Mouse (Mus musculus): ENCODE data around the gene Gm11634. TPM values are rescaled to one million over a fixed set of nuclear protein-coding genes. Genes with fewer than 3 reads are reported as not detected.
A peak's percentile ranks its signal among the peaks of the same experiment; 100 is the strongest.

Gm11634 gene
- polyA plus RNA-seq, 1 experiment from 2014 or later: 0.15 TPM

GRCm38 (mm10) chr11:101553354-101553930 lies 45.6 kb downstream of the Gm11634 start:
- ATAC-seq (ENCODE audit: low read depth): no peak
- Histone ChIP-seq H3K9ac (ENCODE audit: low read depth, low read length) (peak overlapping the region; percentile 92), H3K9me3 (replicated peaks; ENCODE audit: control insufficient read depth, low read length) (no peaks in the 10 kb centered on the region), H3K4me3 (ENCODE audit: low read depth, low read length) (peak overlapping the region; percentile 85), H3K4me1 (ENCODE audit: control insufficient read depth, low read depth, low read length) (peaks cover 16% of the 10 kb centered on the region), H3K27ac (ENCODE audit: low read length) (peak overlapping the region; percentile 93), H3K4me2 (ENCODE audit: low read depth, low read length) (peak overlapping the region; percentile 77), H3K27me3 (ENCODE audit: control insufficient read depth, insufficient read depth, low read depth, low read length) (no peaks in the 10 kb centered on the region), H3K36me3 (ENCODE audit: control insufficient read depth, insufficient read depth) (peaks cover 5% of the 10 kb centered on the region)
- 3% methylated on average over 8 of the region's 8 CpGs for WGBS (ENCODE audit: insufficient replicate concordance)

GRCm38 (mm10) chr11:101552476-101553300 lies 46.4 kb downstream of the Gm11634 start:
- H3K9ac ChIP-seq (ENCODE audit: low read depth, low read length): peak overlapping the region; percentile 92
- no peaks in the 10 kb centered on the region for H3K9me3 ChIP-seq (replicated peaks; ENCODE audit: control insufficient read depth, low read length)
- no peaks in the 10 kb centered on the region for H3K27me3 ChIP-seq (ENCODE audit: control insufficient read depth, insufficient read depth, low read depth, low read length)
- H3K4me2 ChIP-seq (ENCODE audit: low read depth, low read length): peak overlapping the region; percentile 77
- peak overlapping the region; percentile 85 for H3K4me3 ChIP-seq (ENCODE audit: low read depth, low read length)
- peaks cover 12% of the 10 kb centered on the region for H3K36me3 ChIP-seq (ENCODE audit: control insufficient read depth, insufficient read depth)
- peaks cover 16% of the 10 kb centered on the region for H3K4me1 ChIP-seq (ENCODE audit: control insufficient read depth, low read depth, low read length)
- under 1% methylated on average over 37 of the region's 37 CpGs for WGBS (ENCODE audit: insufficient replicate concordance)
- H3K27ac ChIP-seq (ENCODE audit: low read length): peak overlapping the region; percentile 93
- ATAC-seq (ENCODE audit: low read depth): peak; percentile 93

- H3K9ac ChIP-seq (ENCODE audit: low read depth, low read length): peak within 1 kb of the TSS; percentile 92
- peak within 1 kb of the TSS; percentile 85 for H3K4me3 ChIP-seq (ENCODE audit: low read depth, low read length)
- peaks cover 14% of the 10 kb centered on the region for H3K4me1 ChIP-seq (ENCODE audit: control insufficient read depth, low read depth, low read length)
- WGBS (ENCODE audit: insufficient replicate concordance): under 1% methylated on average over 43 of the region's 43 CpGs
- peak within 1 kb of the TSS; percentile 77 for H3K4me2 ChIP-seq (ENCODE audit: low read depth, low read length)
- no peaks in the 10 kb centered on the region for H3K27me3 ChIP-seq (ENCODE audit: control insufficient read depth, insufficient read depth, low read depth, low read length)
- peak within 1 kb of the TSS; percentile 93 for H3K27ac ChIP-seq (ENCODE audit: low read length)
- ATAC-seq (ENCODE audit: low read depth): peak; percentile 65
- peaks cover 12% of the 10 kb centered on the region for H3K36me3 ChIP-seq (ENCODE audit: control insufficient read depth, insufficient read depth)
- no peaks in the 10 kb centered on the region for H3K9me3 ChIP-seq (replicated peaks; ENCODE audit: control insufficient read depth, low read length)
Observed at GRCm38 (mm10) chr11:101551751-101552475, 47.1 kb downstream of the Gm11634 start, which contains the start of the genes Brca1 and Nbr1. TSS of gene Brca1 (minus strand) at chr11:101551955. TSS of gene Nbr1 (plus strand) at chr11:101552149.

GRCm38 (mm10) chr11:101548526-101548925 lies 50.5 kb downstream of the Gm11634 start:
- H3K4me2 ChIP-seq (ENCODE audit: low read depth, low read length): no peak overlapping the region
- H3K9me3 ChIP-seq (replicated peaks; ENCODE audit: control insufficient read depth, low read length): no peaks in the 10 kb centered on the region
- H3K36me3 ChIP-seq (ENCODE audit: control insufficient read depth, insufficient read depth): peaks cover 15% of the 10 kb centered on the region
- no peak for ATAC-seq (ENCODE audit: low read depth)
- H3K27ac ChIP-seq (ENCODE audit: low read length): no peak overlapping the region
- H3K4me1 ChIP-seq (ENCODE audit: control insufficient read depth, low read depth, low read length): peaks cover 9% of the 10 kb centered on the region
- no peak overlapping the region for H3K4me3 ChIP-seq (ENCODE audit: low read depth, low read length)
- H3K27me3 ChIP-seq (ENCODE audit: control insufficient read depth, insufficient read depth, low read depth, low read length): no peaks in the 10 kb centered on the region
- no peak overlapping the region for H3K9ac ChIP-seq (ENCODE audit: low read depth, low read length)

GRCm38 (mm10) chr11:101544132-101544531 lies 54.9 kb downstream of the Gm11634 start:
- no peak overlapping the region for H3K4me3 ChIP-seq (ENCODE audit: low read depth, low read length)
- no peaks in the 10 kb centered on the region for H3K27me3 ChIP-seq (ENCODE audit: control insufficient read depth, insufficient read depth, low read depth, low read length)
- no peak for ATAC-seq (ENCODE audit: low read depth)
- H3K9ac ChIP-seq (ENCODE audit: low read depth, low read length): no peak overlapping the region
- 72% methylated on average over 1 of the region's 1 CpGs for WGBS (ENCODE audit: insufficient replicate concordance)
- no peak overlapping the region for H3K27ac ChIP-seq (ENCODE audit: low read length)
- H3K4me2 ChIP-seq (ENCODE audit: low read depth, low read length): no peak overlapping the region
- peaks cover 23% of the 10 kb centered on the region for H3K36me3 ChIP-seq (ENCODE audit: control insufficient read depth, insufficient read depth)
- H3K9me3 ChIP-seq (replicated peaks; ENCODE audit: control insufficient read depth, low read length): no peaks in the 10 kb centered on the region
- no peaks in the 10 kb centered on the region for H3K4me1 ChIP-seq (ENCODE audit: control insufficient read depth, low read depth, low read length)

Other genes starting within 250 kb of the Gm11634 start
- 0.15 and 0.26 TPM in 2 replicates for gene G6pc, start 231.7 kb downstream of the Gm11634 start, polyA plus RNA-seq (2015; fragmentation: Nextera tagmentation; extraction: Ambion mirVana)
- 31.0 and 35.3 TPM in 2 replicates for gene Aarsd1, start 181.6 kb downstream of the Gm11634 start, polyA plus RNA-seq (2015; fragmentation: Nextera tagmentation; extraction: Ambion mirVana)
- gene Gm27029, start 174.5 kb downstream of the Gm11634 start, polyA plus RNA-seq (2015; fragmentation: Nextera tagmentation; extraction: Ambion mirVana): 2.2 TPM in 2 replicates
- gene Rundc1, start 174.2 kb downstream of the Gm11634 start, polyA plus RNA-seq (2015; fragmentation: Nextera tagmentation; extraction: Ambion mirVana): 4.7 and 5.2 TPM in 2 replicates
- 0.82 and 2.0 TPM in 2 replicates for gene Ptges3l, start 173.9 kb downstream of the Gm11634 start, polyA plus RNA-seq (2015; fragmentation: Nextera tagmentation; extraction: Ambion mirVana)
- gene Rpl27, start 157.0 kb downstream of the Gm11634 start, polyA plus RNA-seq (2015; fragmentation: Nextera tagmentation; extraction: Ambion mirVana): 138 and 160 TPM in 2 replicates
- 22.4 and 26.5 TPM in 2 replicates for gene Ifi35, start 150.8 kb downstream of the Gm11634 start, polyA plus RNA-seq (2015; fragmentation: Nextera tagmentation; extraction: Ambion mirVana)
- 1.4 and 1.7 TPM in 2 replicates for gene Rnd2, start 134.3 kb downstream of the Gm11634 start, polyA plus RNA-seq (2015; fragmentation: Nextera tagmentation; extraction: Ambion mirVana)
- 10.2 and 12.3 TPM in 2 replicates for gene Vat1, start 133.0 kb downstream of the Gm11634 start, polyA plus RNA-seq (2015; fragmentation: Nextera tagmentation; extraction: Ambion mirVana)
- gene Brca1, start 47.3 kb downstream of the Gm11634 start, polyA plus RNA-seq (2015; fragmentation: Nextera tagmentation; extraction: Ambion mirVana): 10.5 and 11.3 TPM in 2 replicates
- 46.9 and 52.5 TPM in 2 replicates for gene Nbr1, start 47.1 kb downstream of the Gm11634 start, polyA plus RNA-seq (2015; fragmentation: Nextera tagmentation; extraction: Ambion mirVana)
- gene Tmem106a, start 17.0 kb downstream of the Gm11634 start, polyA plus RNA-seq (2015; fragmentation: Nextera tagmentation; extraction: Ambion mirVana): 7.4 and 8.0 TPM in 2 replicates
- 10.1 and 13.2 TPM in 2 replicates for gene Rdm1, start 27.9 kb upstream of the Gm11634 start, polyA plus RNA-seq (2015; fragmentation: Nextera tagmentation; extraction: Ambion mirVana)
- 0.99 and 1.3 TPM in 2 replicates for gene Arl4d, start 66.3 kb upstream of the Gm11634 start, polyA plus RNA-seq (2015; fragmentation: Nextera tagmentation; extraction: Ambion mirVana)
- gene Dhx8, start 133.7 kb upstream of the Gm11634 start, polyA plus RNA-seq (2015; fragmentation: Nextera tagmentation; extraction: Ambion mirVana): 16.3 and 16.9 TPM in 2 replicates
- 0.15 TPM in 2 replicates for gene Etv4, start 186.1 kb upstream of the Gm11634 start, polyA plus RNA-seq (2015; fragmentation: Nextera tagmentation; extraction: Ambion mirVana)